Mouse (Mus musculus) c-Kit-negative CD71-positive TER-119-positive erythroid progenitor cells, embryonic 14.5 days (primary cell): ENCODE results near the gene Atf6.

Experiments
- DNase-seq: peaks from one replicate; pipeline ENCODE4 v3.0.0-alpha.2; 2013; ENCODE audit warnings: low read depth, low spot score

The Atf6 gene

GRCm38 (mm10) chr1:170773506-170773905, 94.1 kb downstream of the Atf6 start:
- DNase-seq, result no peak

- no peak for DNase-seq
Measured at GRCm38 (mm10) chr1:170771437-170772003, 96.1 kb downstream of the Atf6 start.

- DNase-seq, result no peak
Measured at GRCm38 (mm10) chr1:170770691-170771090, 96.9 kb downstream of the Atf6 start.

GRCm38 (mm10) chr1:170766997-170767396, 100.6 kb downstream of the Atf6 start:
- DNase-seq, result no peak

- no peak for DNase-seq
Measured at GRCm38 (mm10) chr1:170764798-170765197, 102.8 kb downstream of the Atf6 start.

GRCm38 (mm10) chr1:170761634-170762033, 105.9 kb downstream of the Atf6 start:
- DNase-seq, result no peak

GRCm38 (mm10) chr1:170753597-170753996, 114.0 kb downstream of the Atf6 start:
- no peak for DNase-seq

GRCm38 (mm10) chr1:170751797-170752196, 115.8 kb downstream of the Atf6 start:
- no peak for DNase-seq

- no peak for DNase-seq
Measured at GRCm38 (mm10) chr1:170746523-170746922, 121.0 kb downstream of the Atf6 start.

- DNase-seq, result no peak
Measured at GRCm38 (mm10) chr1:170741497-170742246, 125.9 kb downstream of the Atf6 start.

GRCm38 (mm10) chr1:170734866-170735265, 132.7 kb downstream of the Atf6 start:
- DNase-seq, result no peak

GRCm38 (mm10) chr1:170732596-170732890, 135.0 kb downstream of the Atf6 start:
- DNase-seq, result no peak

GRCm38 (mm10) chr1:170731865-170732595, 135.5 kb downstream of the Atf6 start:
- DNase-seq, result no peak

- no peak for DNase-seq
Measured at GRCm38 (mm10) chr1:170729267-170729962, 138.2 kb downstream of the Atf6 start.

- DNase-seq, result no peak
Measured at GRCm38 (mm10) chr1:170728524-170728923, 139.0 kb downstream of the Atf6 start.

GRCm38 (mm10) chr1:170721560-170721959, 146.0 kb downstream of the Atf6 start:
- DNase-seq, result no peak

GRCm38 (mm10) chr1:170718133-170718810, 149.3 kb downstream of the Atf6 start:
- DNase-seq, result no peak

- no peak for DNase-seq
Measured at GRCm38 (mm10) chr1:170717241-170717828, 150.2 kb downstream of the Atf6 start.

GRCm38 (mm10) chr1:170711731-170712130, 155.8 kb downstream of the Atf6 start:
- no peak for DNase-seq

- no peak for DNase-seq
Measured at GRCm38 (mm10) chr1:170709969-170710368, 157.6 kb downstream of the Atf6 start.

- DNase-seq, result no peak
Measured at GRCm38 (mm10) chr1:170709481-170709880, 158.1 kb downstream of the Atf6 start.
